Mouse (Mus musculus) MN1 (cell line): ENCODE data around the gene Cdkal1.

Source experiments
- DNase-seq: peaks from one replicate; pipeline ENCODE4 v3.0.0-alpha.2; 2016; ENCODE audit warnings: low spot score

Cdkal1 gene

DNA sequence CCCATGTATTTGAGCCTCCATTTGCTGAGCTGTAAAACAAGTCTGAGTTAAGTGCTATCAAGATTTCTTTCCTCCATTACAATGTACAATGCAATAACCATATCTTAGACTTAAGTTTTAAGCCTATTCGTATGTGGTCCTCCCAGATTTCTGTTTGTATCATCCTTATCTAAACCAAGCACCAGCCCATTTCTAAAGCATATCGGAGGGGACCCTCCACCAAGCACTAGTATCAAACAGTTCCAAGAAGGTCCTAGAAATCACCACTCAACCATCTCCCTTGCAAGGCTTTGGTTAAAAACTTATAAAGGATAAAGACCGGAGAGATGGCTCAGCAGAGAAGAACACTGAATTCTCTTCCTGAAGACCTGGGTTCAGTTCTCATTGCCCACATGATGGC is 47.1 kb downstream of the Cdkal1 start:
- no peak for DNase-seq

DNA sequence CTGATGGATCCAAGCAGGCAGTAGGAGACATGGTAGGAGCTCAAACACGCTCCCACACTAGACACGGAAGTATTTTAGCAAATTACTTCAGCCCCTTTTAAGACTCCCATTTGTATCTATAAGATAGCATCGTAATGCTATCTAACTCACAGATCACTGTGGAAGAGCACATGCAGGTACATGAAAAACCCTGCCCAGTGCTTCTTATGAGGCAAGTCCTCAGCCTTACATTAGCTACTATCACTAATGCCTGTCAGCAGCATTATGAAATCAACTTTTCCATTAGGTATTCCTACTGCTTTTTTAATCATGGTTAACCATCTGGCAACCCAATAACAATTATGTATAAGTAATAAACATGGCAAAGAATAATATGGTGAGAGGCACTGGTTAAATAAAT is 47.5 kb downstream of the Cdkal1 start:
- DNase-seq: no peak

DNA sequence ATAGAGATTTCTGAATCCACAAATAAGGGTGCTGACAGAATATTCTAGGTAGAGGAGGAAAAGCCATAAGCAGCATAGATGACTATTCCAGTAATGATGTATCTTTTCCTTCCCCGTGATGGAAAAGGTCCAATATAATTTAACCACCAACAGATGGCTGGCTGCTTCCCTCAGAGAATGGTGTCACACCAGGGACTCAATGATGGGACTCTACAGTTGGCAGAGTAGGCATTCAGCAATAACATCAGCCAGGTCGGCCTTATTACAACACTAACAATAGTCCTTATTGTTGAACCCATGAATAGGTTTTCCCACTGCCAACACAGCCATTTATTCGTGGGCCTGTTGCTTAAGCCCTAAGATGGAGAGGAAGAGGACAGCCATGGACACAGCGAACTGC is 48.6 kb downstream of the Cdkal1 start:
- DNase-seq: no peak

DNA sequence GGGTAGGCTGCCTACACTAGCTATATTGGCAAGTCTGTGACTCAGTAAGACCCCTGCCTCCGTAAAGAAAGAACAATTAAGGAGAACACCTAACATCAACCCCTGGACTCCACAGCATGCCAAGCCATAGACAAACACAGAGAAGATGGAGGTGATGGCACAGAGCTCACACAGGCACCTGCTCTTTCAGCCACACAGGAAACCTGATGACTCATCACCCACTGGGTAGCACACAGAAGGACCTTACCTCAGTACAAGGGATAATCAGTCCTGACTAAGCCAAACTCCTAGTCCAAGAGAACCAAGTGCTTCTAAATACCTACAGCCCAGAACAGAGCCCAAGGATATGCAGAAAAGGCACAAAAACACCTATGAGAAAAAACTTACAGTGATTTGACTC is 50.2 kb downstream of the Cdkal1 start:
- no peak for DNase-seq

DNA sequence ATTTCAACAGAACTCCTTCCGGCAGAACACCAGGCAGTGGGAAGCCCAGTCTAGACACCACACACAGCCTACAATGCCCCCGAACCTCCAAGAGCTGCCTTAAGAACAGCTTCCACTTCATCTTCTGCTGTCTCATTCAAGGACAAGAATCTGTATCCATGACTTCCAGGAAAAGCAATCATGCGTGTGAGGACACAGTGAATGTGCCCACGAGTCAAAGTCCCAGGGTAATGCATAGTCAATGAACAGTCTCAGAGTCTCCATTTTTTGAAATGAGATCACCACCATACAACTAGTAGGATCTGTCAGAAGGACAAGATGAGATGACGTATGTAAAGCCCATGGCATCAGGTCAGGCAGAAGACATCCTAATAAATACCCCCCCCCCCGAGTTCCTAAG is 51.4 kb downstream of the Cdkal1 start:
- no peak for DNase-seq

DNA sequence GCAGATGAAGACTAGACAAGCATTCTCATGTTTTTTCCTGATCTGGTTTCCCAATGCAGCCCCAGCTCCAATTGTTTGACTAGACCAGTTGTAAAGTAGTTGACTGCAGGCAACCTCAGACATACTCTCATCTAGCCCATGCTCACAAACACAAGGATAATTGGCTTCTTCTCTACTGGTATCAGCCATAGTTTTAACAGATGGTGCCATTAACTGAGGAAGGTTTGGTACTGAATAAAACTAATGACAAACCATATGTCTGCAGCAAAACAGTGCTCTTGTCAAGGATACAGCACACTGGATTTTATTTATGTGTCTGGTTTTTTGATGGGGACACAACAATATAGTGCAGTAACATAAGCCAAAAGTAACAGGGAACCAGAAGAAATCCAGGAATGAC is 52.8 kb downstream of the Cdkal1 start:
- DNase-seq: no peak

DNA sequence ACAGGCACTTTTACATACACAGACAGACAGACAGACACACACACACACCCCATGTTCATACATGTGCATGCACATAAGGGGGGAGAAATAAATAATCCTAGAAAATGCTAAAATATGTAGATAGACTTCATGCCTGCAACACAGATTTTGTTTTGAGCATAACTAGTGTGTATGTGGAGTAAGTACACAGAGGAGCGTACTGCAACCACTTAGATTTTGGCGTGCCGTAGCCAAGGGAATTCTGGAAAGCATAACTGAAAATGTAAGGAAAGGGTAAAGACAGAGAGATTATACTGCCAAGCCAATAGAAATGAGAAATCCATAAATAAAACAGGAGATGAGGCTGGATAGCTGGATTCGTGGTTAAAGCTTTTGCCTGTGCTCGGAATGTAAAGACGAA is 55.4 kb downstream of the Cdkal1 start:
- no peak for DNase-seq

DNA sequence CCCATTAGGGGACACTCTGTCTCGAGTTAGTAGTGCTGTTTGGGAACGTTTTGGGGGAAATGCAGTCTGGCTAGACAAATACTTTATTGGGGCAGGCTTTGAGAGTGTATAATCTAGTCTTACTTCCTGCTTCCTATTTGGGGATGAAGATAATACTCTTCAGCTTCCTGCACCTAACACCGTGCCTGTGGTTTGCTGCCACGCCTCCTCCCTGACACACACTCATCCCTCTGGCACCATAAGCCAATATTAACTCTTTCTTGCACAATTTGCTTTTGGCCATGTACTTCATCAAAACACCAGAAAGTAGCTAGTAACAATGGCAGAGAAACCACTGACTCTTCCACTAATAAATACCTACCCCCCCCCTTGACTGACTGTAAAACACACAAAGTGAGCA is 63.4 kb downstream of the Cdkal1 start:
- no peak for DNase-seq

DNA sequence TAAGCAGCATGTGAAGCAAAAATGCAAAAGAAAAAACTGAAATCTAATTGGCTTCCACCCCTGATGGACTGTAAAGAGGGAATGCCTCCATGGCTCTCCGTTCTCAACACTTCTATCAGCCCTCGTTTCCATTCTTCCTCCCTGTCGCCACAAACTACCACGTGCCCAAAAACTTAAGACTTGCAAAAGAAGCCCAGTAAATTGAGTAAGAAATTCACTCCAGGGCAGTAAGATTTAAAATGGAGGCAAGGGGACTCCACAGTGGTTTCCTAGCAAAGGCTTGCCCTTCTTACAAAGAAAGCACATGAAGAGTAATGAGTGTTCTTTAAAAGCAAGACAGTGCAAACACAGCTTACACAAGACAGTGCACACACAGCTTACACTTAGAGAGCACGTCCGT is 64.0 kb downstream of the Cdkal1 start:
- DNase-seq: no peak

DNA sequence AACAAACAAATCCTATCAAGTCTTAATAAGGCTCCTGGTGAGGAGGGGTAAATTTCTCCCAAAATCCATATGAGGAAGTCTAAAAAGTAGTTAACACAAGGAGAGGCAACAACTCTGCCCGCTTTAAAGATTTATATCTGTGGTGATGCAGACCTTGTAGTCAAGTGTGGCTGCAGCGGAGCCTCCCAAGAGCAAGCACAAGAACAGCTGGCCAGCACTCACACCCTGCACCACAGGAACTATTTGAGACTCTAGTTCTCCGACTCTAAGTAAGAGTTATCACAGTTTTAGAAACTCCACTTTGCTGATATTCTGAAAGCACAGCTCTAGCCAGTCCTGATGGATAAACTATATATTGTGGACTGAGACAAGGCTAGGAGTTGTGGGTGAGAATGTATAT is 68.5 kb downstream of the Cdkal1 start:
- DNase-seq: no peak

DNA sequence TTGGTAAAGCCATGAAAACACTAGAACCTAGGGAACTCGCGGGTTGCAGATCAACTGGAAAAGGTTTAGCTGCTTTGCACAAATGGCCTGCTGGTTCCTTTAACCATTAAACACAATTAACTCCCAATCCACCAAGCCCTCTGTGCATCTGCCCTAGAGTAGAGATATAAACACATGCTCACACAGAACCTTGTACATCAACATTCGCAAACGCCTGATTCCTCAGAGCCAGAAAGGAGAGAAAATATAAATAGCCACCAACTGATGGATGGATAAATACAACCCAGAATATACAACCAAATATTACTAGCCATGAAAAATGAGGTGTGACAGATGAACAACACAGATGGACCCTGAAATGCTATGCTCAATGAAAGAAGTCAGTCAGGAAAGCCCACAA is 70.6 kb downstream of the Cdkal1 start:
- no peak for DNase-seq

DNA sequence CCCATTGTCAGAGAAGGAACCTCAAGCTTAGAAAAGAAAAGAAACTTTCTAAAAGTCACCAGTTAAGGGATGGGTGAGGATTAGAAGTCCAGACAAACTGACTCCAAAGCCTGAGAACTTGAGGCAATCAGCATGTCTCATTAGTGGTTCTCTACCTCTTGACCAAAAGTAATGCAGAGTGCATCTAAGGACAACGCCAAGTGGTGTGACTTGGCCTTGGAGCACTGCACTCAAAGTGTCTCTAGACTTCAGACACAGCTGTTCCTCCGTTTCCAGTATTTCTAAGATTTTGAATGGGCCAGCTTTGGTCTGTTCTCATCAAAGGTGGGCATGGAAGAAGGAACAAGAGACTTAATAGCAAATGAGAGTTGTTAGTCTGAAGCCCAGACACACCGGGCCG is 74.1 kb downstream of the Cdkal1 start:
- DNase-seq: no peak

DNA sequence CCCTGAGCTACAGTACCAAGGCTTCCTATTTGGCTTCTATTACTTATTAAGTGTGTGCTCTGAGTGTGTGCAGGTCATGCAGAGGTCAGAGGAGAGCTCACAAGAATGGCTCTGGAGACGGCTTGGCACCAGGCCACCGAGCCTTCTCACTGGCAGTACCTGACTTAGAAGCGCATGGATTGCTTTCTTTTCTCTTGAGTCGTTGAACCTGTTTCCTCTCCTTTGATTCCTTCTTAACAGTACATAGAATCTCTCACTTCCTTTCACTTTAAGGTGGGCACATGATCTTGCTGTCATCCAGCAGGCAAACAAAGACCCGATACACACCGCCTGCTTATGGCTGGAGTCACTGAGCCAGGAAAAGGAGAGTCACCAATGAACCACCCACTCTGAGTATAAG is 74.8 kb downstream of the Cdkal1 start:
- no peak for DNase-seq

DNA sequence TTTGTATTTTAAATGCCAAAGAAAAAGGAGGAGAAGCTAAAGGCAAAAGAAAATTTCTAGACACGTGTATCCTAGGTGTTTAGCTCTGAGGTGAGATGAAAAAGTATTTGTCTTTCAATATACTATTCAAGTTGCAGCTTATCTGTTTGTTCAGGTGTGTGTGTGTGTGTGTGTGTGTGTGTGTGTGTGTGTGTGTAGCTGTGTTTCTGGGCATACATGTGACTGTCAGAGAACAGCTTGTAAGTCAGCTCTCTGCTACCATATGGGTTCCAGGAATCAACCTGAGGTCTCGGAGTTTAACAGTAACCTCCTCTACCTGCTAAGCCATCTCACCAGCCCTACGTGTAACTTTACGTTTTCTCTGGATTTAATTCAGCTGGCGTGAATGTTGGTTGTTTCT is 76.0 kb downstream of the Cdkal1 start:
- DNase-seq: no peak

DNA sequence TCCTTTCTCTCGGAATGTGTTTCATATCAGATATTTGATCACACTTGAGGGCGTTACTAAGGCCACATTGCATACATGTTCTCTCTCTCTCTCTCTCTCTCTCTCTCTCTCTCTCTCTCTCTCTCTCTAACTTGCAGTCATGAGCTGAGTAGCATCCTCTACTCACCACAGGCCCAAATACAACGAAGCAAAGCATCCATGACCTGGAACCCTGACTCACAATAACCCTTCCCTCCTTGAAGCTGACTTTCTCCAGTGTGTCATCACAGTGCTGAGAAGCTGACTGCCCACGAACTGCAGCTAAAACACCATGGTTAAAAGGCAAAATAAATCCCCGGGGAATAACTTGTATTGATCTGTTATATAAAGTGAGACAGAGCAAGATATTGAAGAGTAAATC is 76.4 kb downstream of the Cdkal1 start:
- DNase-seq: no peak

DNA sequence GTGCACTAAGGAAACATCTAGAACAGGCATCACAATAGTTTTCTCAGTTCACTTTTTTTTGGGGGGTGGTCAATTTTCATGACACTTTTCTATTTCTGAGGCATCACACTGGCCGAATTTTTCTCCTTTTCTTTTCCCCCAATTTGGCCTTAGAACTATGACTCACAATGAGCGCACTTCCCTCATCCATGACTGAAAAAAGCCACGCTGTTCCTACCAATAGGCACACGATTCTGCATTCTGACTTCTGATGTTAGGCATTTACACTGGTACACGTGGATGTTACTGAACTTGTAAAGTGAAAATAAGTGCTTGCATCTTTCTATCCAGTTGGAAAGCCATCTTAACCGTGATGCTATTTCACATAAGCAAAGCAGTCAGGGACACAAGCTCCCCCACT is 77.3 kb downstream of the Cdkal1 start:
- no peak for DNase-seq

DNA sequence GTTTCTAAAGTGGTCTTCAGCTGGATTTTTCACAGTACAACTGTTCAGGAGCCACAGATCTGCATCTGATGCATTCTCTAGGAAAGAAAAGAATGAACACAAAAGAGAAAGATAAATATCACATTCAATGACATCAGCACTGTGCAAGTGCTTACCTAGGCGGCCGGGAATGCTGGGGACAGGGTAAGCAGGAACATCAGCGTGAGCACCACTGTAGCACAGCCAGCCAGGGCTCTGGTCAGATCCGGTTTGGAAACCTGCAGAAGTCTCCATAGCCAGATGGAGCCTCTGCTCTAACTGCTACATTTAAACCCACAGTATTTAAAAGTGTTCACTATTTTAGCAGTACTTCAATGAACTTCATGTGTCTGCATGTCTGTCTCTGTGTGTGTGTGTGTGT is 78.2 kb downstream of the Cdkal1 start:
- DNase-seq: no peak

DNA sequence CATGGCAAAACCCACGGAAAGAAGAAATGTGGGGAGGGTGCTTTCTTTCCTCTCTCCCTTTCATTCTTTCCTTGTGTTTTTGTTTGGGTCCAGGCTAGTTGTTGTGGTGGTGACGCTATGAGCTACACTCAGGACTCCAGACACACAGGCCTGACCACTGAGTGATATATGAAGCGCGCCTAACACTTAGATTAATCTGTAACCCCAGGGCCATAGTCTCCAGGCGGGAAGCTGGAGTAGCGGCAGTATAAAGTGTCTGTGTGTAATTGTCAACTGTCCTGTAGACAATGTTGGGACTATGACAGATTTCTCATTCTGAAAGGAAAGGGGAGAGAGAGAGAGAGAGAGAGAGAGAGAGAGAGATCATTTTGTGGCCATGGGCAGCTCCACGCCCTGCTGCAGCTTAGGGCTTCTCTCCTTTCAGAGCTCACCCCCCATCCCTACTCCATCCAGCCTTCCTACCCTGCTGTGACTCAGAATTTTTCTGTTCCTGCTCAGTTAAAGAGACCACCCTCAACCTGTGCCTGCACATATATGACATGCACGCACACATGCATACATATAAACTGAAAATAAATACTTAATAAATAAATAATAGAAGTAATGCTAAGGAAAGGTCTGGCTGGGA is 79.8 kb downstream of the Cdkal1 start:
- no peak for DNase-seq

DNA sequence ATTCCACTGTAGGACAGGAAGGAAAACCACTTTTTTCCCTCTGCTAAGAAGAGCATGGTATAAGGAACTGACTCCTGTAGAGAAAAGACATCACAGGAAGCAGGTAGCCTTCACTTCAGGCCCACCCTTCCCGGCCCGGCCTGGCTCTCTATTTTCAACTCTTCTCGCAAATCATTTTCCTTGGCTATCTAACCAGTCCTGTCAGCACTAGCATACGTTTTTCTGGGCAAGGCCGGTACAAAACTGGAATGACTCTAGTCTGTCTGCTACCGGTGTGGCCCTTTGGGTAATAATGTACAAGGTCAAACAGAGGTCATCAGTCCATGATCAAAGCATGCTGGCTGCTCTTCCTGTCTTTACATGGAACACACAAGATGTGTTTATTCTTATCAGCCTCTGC is 81.9 kb downstream of the Cdkal1 start:
- no peak for DNase-seq

DNA sequence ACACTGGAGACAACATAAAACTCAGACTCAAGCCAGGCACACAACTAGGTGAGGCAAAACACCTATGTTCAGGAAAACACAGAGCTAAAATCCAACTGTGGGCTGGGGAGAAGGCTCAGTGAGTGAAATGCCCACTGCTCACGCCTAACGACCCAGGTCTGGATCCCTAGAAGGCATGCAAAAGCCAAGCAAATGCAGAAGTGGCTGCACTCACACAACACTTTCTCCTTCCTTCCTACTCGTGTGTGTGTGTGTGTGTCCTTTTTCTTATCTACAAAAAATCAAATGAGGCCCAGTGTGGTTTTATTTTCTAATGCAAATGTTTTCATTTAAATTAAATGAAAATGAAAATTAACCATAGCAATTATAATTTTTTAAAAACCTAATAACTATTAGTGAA is 82.5 kb downstream of the Cdkal1 start:
- DNase-seq: no peak

DNA sequence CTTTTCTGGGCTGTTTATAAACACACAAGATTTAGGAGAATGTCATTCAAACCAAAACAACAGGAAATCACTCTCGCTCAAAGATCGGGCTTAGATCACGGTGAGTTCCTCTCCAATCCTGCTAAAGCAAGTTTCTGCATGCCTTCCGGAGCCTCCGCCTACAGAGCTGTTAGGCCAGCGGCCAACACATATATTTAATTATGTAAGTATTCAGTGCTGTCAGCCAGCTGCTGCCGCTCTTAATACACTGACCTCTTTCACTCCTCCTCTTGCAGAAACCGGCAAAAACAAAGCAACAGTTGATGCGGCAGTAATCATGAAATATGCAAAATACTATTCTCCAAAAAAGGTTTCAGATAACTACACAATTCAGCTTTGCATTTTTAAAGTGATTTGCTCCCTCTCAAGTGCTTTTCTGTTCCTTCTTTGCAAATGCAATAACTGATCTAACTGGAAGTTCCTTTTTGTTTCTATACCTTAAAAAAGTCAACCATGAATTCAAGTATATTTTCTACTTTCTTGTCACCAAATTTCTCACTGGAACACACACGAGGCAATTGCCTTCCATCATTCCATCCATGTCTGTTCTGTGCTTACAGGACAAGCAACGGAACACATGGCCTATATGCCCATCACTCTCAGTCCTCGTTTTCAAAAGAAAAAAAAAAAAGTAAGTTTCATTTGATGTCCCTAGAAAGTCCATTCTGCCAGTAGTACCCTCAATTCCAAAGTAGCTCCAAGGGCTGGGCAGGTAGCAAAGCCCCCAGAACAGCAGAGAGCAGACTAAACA is 85.6 kb downstream of the Cdkal1 start:
- DNase-seq: peak; percentile 75

DNA sequence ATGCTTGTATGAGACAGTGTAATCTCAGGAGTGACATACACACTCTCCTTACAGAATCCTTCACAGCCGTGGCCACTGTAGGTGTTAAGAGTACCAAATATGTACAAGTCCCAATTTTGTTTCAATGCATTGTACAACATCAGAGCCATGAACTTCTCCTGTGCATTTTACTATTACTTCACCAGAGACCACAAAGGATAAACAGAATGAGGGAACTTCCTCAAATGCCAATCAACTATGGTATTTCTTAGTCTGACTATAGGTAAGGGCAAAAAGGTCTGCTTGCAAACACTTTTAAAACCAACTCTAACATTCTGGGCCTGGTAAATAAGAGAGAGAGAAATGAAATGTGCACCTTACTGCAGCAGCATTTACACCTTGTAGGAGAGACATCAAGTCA is 87.4 kb downstream of the Cdkal1 start:
- no peak for DNase-seq

DNA sequence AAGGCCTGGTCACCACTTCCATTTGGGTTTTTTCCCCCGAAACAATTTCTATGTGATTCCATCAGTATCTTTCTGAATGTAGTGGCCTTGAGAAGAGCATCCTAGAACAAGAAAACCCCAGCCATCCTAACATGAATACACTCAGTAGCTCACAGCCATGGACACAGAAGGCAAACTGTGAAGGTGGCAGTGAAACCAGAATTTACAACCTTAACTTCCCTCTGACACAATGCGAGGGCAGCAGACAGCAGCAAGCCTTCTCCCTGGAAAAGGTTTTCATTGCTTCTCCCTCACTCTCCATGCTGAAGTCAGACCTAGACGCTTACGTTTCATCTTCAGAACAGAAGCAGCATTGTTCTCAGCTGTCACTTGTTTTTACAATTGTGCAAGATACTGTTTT is 87.9 kb downstream of the Cdkal1 start:
- no peak for DNase-seq

DNA sequence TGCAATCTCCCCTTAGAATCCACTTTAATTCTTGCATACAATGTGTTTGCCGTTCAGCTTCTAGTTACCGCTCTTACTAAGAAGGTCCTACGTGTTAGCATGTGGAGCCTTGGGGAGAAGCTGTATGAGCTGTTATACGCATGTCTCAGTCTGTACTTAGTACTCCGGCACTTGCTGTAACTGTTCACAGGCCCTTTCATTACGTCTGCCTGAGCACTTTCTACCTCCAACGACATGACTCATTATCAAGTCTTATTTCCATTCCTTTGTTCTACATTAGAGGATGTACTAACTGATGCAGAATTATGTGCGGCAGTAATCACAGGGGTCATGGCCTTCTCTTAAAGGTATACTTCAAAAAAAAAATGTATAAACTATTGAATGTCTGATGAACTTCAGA is 89.1 kb downstream of the Cdkal1 start:
- DNase-seq: no peak
